Mouse (Mus musculus): ENCODE measurements at regions not wholly inside any gene's neighbourhood (a gene's known extent, or its start where the extent isn't known, plus 50 kb on each side); places are given as distances from the start of the nearest gene placed in this dataset.

GRCm38 (mm10) chr10:17589136-17589535 lies 133.9 kb upstream of the Cited2 start:
- Histone ChIP-seq H3K4me1 (peaks cover 58% of the 10 kb centered on the region), H3K9me3 (no peaks in the 10 kb centered on the region), H3K27me3 (replicated peaks) (no peaks in the 10 kb centered on the region), H3K36me3 (replicated peaks; ENCODE audit: low read length) (no peaks in the 10 kb centered on the region), H3K4me3 (replicated peaks) (no peak overlapping the region)
- TF ChIP-seq FLI1 (IDR thresholded peaks at IDR 0.05; ENCODE audit: low read length) (no peak), GATA1 (IDR thresholded peaks at IDR 0.05; ENCODE audit: borderline replicate concordance, low read length) (no peak)

DNA sequence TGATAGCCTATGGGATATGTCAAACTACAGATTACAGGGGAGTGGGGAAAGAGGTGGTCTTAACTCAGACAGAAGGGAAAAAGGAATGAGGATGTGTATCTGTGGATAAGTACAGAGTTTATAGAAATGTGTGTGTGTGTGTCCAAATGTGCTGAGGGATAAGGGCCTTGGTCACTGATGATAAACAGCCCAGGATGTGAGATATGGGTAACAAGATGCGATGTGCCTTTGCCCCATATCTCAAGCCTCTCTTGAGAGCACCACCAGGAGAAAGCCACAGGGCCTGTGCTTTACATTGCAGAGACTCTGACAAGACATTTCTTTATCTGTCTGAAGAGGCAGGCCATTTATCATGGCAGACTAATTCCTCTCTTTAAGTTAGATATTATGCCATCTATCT lies 132.8 kb upstream of the Cited2 start:
- TF ChIP-seq FLI1 (IDR thresholded peaks at IDR 0.05; ENCODE audit: low read length) (no peak), GATA1 (IDR thresholded peaks at IDR 0.05; ENCODE audit: borderline replicate concordance, low read length) (no peak)
- H3K4me1 ChIP-seq: peaks cover 53% of the 10 kb centered on the region
- no peaks in the 10 kb centered on the region for H3K9me3 ChIP-seq
- no peaks in the 10 kb centered on the region for H3K36me3 ChIP-seq (replicated peaks; ENCODE audit: low read length)
- H3K4me3 ChIP-seq (replicated peaks): no peak overlapping the region
- H3K27me3 ChIP-seq (replicated peaks): no peaks in the 10 kb centered on the region

GRCm38 (mm10) chr10:17592387-17592786 lies 130.6 kb upstream of the Cited2 start:
- Histone ChIP-seq H3K36me3 (replicated peaks; ENCODE audit: low read length) (no peaks in the 10 kb centered on the region), H3K9me3 (no peaks in the 10 kb centered on the region), H3K4me3 (replicated peaks) (no peak overlapping the region), H3K27me3 (replicated peaks) (no peaks in the 10 kb centered on the region), H3K4me1 (peaks cover 35% of the 10 kb centered on the region)
- TF ChIP-seq FLI1 (IDR thresholded peaks at IDR 0.05; ENCODE audit: low read length) (no peak), GATA1 (IDR thresholded peaks at IDR 0.05; ENCODE audit: borderline replicate concordance, low read length) (no peak)

DNA sequence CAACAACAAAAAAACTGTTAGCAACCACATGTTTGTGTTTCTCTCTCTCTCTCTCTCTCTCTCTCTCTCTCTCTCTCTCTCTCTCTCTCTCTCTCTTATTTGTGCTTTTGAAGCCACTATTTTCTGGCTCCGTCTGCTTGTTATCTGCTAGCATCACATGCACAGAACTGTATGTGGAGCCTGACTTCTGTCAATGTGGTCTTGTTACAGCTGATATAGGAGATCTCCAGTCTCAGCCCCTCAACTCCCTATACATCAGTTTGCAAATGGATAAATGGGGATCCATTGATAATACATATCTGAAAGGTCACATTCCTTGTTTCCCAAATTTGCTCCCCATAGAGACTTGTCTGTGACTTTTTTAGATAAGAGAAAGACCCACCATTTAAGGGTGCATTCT lies 126.9 kb upstream of the Cited2 start:
- Histone ChIP-seq H3K27me3 (replicated peaks) (no peaks in the 10 kb centered on the region), H3K4me3 (replicated peaks) (no peak overlapping the region), H3K4me1 (peaks cover 23% of the 10 kb centered on the region), H3K9me3 (no peaks in the 10 kb centered on the region), H3K36me3 (replicated peaks; ENCODE audit: low read length) (no peaks in the 10 kb centered on the region)
- TF ChIP-seq GATA1 (IDR thresholded peaks at IDR 0.05; ENCODE audit: borderline replicate concordance, low read length) (no peak), FLI1 (IDR thresholded peaks at IDR 0.05; ENCODE audit: low read length) (no peak)

- TF ChIP-seq GATA1 (IDR thresholded peaks at IDR 0.05; ENCODE audit: borderline replicate concordance, low read length): no peak
- H3K4me3 ChIP-seq (replicated peaks): no peak overlapping the region
- H3K27me3 ChIP-seq (replicated peaks): no peaks in the 10 kb centered on the region
- no peaks in the 10 kb centered on the region for H3K36me3 ChIP-seq (replicated peaks; ENCODE audit: low read length)
- peaks cover 25% of the 10 kb centered on the region for H3K4me1 ChIP-seq
- no peaks in the 10 kb centered on the region for H3K9me3 ChIP-seq
Observed at GRCm38 (mm10) chr10:17596743-17597142, 126.3 kb upstream of the Cited2 start.

DNA sequence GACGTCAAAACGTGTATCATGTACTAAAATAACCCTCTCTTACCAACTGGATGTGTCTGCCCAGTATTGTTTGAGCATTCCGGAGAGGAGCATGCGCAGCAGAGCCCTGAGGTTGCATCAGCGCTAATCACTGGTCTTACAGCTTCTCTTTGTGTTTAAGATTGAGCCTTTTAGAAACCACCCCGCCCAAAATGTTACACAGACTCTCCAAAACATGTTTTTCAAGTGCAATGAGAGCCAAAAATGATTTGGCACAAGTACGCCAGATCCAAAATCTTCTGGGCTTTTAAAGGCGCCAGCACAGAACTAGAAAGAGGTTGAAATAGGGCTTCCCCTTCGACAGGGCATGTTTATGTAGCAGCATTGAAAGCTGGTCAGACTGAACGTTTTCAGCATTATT lies 123.8 kb upstream of the Cited2 start:
- no peak for TF ChIP-seq GATA1 (IDR thresholded peaks at IDR 0.05; ENCODE audit: borderline replicate concordance, low read length)
- no peak for TF ChIP-seq FLI1 (IDR thresholded peaks at IDR 0.05; ENCODE audit: low read length)
- H3K4me3 ChIP-seq (replicated peaks): no peak overlapping the region
- H3K36me3 ChIP-seq (replicated peaks; ENCODE audit: low read length): no peaks in the 10 kb centered on the region
- H3K27me3 ChIP-seq (replicated peaks): no peaks in the 10 kb centered on the region
- no peaks in the 10 kb centered on the region for H3K9me3 ChIP-seq
- H3K4me1 ChIP-seq: peaks cover 21% of the 10 kb centered on the region

DNA sequence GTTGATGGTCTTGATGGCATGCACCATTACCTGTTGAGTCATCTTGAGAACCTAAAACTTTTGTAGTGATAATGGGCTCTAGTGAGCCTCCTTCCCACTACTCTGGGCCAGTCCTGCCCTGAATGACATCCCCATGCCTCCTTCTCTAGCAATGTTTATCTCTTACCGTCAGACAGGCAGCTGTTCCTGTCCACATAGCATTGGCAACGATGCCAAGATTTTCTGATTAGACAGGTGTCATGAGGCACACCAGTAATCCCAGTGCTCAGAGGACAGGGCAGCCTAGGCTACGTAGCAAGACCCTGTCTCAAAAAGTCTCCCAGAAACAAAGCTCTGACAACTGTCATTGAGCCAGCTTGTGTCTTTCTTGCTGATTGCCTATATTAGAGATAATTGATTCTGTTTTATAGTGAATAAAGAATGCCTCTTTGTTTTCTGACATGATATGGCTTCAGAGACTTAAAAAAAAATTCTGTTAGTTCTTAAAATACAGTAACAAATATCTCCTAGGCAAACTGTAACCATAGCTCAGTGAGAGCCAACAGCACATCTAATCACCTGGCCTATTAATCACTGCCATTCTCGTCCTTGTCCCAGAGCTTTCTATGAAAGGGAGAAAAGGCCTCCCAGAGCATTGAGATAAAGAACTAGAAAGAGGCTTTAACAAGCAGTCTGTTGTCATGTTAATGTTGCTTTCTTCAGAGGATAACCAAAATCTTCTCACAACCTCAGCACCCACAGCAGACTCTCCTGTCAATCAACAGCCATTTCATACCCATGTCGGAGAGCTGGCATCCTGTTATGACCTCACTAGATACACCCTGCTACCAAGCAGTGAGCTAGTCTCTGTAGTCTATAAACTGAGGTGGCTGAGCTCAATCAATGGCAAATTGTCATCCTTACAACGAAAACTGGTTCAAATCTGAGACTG lies 122.9 kb upstream of the Cited2 start:
- Histone ChIP-seq H3K4me3 (replicated peaks) (no peak overlapping the region), H3K27me3 (replicated peaks) (no peaks in the 10 kb centered on the region), H3K36me3 (replicated peaks; ENCODE audit: low read length) (no peaks in the 10 kb centered on the region), H3K4me1 (peaks cover 21% of the 10 kb centered on the region), H3K9me3 (no peaks in the 10 kb centered on the region)
- no peak for TF ChIP-seq GATA1 (IDR thresholded peaks at IDR 0.05; ENCODE audit: borderline replicate concordance, low read length)
- TF ChIP-seq FLI1 (IDR thresholded peaks at IDR 0.05; ENCODE audit: low read length): no peak

- Histone ChIP-seq H3K27me3 (replicated peaks) (no peaks in the 10 kb centered on the region), H3K4me1 (peaks cover 21% of the 10 kb centered on the region), H3K36me3 (replicated peaks; ENCODE audit: low read length) (no peaks in the 10 kb centered on the region), H3K9me3 (no peaks in the 10 kb centered on the region), H3K4me3 (replicated peaks) (no peak overlapping the region)
- TF ChIP-seq FLI1 (IDR thresholded peaks at IDR 0.05; ENCODE audit: low read length): no peak
- no peak for TF ChIP-seq GATA1 (IDR thresholded peaks at IDR 0.05; ENCODE audit: borderline replicate concordance, low read length)
Observed at GRCm38 (mm10) chr10:17600762-17601108, 122.3 kb upstream of the Cited2 start.

DNA sequence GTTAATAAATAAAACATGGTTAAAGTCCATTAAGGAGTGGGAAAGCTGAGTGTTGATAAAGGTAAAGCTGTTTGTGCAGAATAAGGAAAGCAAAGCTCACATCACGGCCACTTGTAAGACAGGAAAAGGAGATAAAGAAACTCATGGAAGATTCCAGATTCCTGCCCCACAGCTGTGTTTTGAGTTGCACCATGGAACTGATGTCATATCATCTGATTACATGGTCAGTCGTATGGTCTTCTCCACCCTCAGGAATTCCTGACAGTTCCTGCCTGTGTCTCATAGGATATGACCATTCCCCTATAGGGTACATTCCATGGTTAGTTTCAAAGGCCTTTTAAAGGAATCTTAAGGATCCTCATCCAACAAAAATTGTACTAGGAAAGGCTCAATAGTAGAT lies 120.6 kb upstream of the Cited2 start:
- no peaks in the 10 kb centered on the region for H3K9me3 ChIP-seq
- H3K4me1 ChIP-seq: peaks cover 18% of the 10 kb centered on the region
- H3K27me3 ChIP-seq (replicated peaks): no peaks in the 10 kb centered on the region
- TF ChIP-seq GATA1 (IDR thresholded peaks at IDR 0.05; ENCODE audit: borderline replicate concordance, low read length) (no peak), FLI1 (IDR thresholded peaks at IDR 0.05; ENCODE audit: low read length) (no peak)
- H3K4me3 ChIP-seq (replicated peaks): no peak overlapping the region
- no peaks in the 10 kb centered on the region for H3K36me3 ChIP-seq (replicated peaks; ENCODE audit: low read length)

DNA sequence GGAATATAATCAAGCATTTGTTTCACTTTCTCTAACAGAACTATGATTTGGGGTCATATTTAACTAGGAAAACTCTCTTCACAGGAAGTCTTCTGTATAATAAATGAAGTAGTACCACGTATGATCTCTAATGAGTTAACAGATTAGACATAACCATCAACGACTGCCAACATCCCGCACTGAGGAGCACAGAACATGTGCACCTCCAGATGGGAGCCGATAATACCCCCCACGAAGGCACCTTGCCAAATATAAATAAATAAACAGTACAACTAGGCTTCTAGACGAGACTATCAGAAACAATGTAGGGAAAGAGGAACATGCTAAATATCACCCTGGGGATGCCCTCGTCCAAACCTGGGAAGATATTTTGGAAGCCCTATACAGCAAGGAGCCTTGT lies 114.8 kb upstream of the Cited2 start:
- Histone ChIP-seq H3K4me1 (peaks cover 21% of the 10 kb centered on the region), H3K4me3 (replicated peaks) (no peak overlapping the region), H3K36me3 (replicated peaks; ENCODE audit: low read length) (no peaks in the 10 kb centered on the region), H3K9me3 (no peaks in the 10 kb centered on the region), H3K27me3 (replicated peaks) (no peaks in the 10 kb centered on the region)
- no peak for TF ChIP-seq FLI1 (IDR thresholded peaks at IDR 0.05; ENCODE audit: low read length)

Measured in megakaryocyte, embryonic 14.5 days (primary cell).